Mouse (Mus musculus) kidney, adult 9 months (tissue): ENCODE measurements around the gene Sftpa1.
A peak's percentile ranks its signal among the peaks of the same experiment; 100 is the strongest.

Experiments used
- DNase-seq: peaks from one replicate; pipeline ENCODE4 v3.0.0; 2022

Sftpa1 gene

DNA sequence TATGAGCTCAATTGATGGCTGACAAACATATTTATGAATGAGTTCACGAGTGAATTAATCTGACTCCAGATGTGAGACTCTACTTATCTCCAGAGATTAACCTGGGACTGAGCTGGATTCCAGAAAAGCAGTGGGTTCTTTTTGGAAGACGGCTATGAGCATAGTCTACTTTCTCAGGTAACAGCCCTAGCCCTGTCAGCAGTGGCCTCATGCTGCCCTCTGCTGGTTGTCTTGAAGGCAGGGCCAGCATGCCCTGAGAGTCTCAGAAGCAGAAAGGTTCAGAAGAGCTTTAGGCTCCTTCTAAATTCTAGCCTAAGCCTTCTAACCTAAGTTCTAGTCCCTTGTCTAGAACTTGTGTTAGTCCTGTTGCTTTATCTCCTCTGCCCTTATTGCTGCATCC lies 31.1 kb downstream of the Sftpa1 start:
- DNase-seq: peak; percentile 69

DNA sequence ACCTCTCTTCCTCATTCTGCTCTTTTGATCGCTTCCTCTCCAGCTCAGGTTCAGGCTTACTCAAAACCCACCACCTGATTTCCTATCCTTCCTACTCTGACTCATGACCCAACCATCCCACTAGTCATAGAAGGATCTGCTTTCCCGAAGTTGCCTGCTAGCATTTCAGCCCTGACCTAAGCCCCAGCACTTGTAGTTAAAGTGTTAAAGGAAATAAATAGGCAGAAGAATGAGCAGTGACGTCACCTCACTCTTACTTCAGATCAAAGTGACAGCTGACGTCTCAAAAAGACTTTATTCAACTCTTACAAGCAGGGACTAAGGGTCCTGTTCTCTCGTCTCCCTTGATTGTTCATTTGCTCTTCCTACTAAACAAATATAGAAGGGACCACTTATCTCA lies 35.7 kb downstream of the Sftpa1 start:
- no peak for DNase-seq

DNA sequence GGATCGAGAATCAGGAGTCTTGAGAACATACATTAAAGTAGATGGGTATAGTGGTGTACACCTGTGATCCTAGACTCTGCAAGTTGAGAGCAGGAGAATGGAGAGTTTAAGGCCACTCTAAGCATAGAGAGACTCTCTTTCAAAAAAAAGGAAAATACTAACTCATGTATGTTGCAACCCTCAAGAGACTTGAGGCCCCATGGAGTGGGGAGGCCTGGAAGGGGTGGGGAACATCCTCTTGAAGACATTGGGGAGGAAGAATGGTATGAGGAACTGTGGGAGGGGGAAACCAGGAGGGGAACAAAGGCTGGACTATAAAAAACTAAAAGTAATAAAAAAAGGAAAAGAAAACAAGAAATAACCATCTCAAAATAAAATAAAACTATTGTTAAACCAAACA lies 37.0 kb downstream of the Sftpa1 start:
- no peak for DNase-seq

GRCm38 (mm10) chr14:41170514-41170913 lies 38.9 kb downstream of the Sftpa1 start:
- no peak for DNase-seq

DNA sequence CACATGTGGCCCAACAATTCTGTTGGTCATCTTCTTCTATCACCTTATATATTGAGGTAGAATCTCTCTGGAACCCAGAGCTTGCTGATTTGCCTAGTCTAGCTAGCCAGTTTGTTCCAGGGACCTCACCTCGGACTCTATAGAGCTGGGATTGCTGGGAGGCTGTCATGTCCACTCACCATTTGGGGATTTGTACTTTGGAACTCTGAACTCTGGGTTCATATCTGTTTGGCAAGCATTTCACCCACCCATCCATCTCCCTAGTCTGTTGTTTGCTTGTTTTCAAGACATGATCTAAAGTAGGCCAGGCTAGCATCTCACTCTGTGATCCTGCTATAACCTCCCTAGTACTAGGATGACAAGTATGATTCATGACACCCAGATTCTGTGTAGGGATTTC lies 43.2 kb downstream of the Sftpa1 start:
- DNase-seq: no peak

DNA sequence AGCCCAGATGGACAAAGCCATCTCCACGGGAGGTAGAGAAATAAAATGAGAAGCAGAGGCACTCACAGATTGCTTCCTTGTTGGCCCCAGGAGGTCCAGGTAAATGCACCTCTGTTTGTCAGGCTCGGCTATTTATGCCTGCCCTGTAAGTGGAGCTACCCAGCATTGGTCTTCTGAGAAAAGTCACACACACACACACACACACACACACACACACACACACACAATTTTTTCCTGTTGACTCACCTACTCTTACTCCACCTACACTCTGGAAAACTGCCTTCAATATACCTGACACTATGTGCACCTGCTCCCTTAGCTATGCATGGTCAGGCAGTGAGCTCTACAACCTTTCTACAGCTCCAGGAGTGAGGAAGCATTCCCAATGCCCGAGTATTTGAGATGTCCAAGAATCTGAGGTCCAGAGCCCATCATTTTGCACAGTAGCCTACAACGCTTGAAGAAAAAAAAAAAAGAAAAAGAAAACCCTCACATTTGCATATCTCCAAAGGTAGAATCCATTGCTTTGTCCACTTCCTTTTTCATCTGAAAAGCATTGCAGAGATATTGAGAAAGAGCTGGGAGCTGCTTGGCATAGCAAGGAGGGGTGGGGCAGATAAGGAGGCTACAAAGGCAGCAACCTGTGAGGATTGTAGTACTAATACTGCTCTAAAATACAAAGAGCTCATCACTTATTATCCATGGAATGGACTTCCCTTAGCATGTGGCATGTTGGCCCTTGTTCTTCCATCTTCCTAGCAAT lies 53.7 kb downstream of the Sftpa1 start, which contains the start of gene Sftpd:
Sftpd (minus strand) TSS at position 91 of the 763 bp plus-strand sequence.
- DNase-seq: no peak
